Mouse (Mus musculus) stomach, embryonic 16.5 days (tissue): ENCODE measurements at regions not wholly inside any gene's neighbourhood (a gene's known extent, or its start where the extent isn't known, plus 50 kb on each side); places are given as distances from the start of the nearest gene placed in this dataset.

Experiments
- ATAC-seq: fragments of 200-750 bp; cut with Nextera tagmentation; 2 replicates; pipeline ENCODE4 v1.8.0; 2017; ENCODE audit warnings: moderate number of reproducible peaks, moderate TSS enrichment; ENCODE audit not compliant: insufficient read depth, low FRiP score
- H3K27ac ChIP-seq: fragments of 300-500 bp; sonication (generic); 2 replicates; pipeline ENCODE4 v1.5.1; 2014; ENCODE audit warnings: low read length
- H3K27me3 ChIP-seq: fragments of 300-500 bp; sonication (generic); 2 replicates; pipeline ENCODE4 v1.6.1; 2014; ENCODE audit warnings: low read length, control low read depth, mixed read lengths; ENCODE audit not compliant: control insufficient read depth, insufficient read depth
- H3K36me3 ChIP-seq: fragments of 300-500 bp; sonication (generic); 2 replicates; pipeline ENCODE4 v1.6.1; 2014; ENCODE audit warnings: low read length; ENCODE audit not compliant: control insufficient read depth, insufficient read depth
- H3K4me1 ChIP-seq: fragments of 300-500 bp; sonication (generic); 2 replicates; pipeline ENCODE4 v1.6.1; 2014; ENCODE audit warnings: low read length, control low read depth, mixed read lengths; ENCODE audit not compliant: control insufficient read depth, insufficient read depth
- H3K4me2 ChIP-seq: fragments of 300-500 bp; sonication (generic); 2 replicates; pipeline ENCODE4 v1.6.1; 2014; ENCODE audit warnings: low read depth, low read length, mixed read lengths
- H3K4me3 ChIP-seq: fragments of 300-500 bp; sonication (generic); replicated peaks from 2 replicates; pipeline ENCODE4 v1.5.1; 2014; ENCODE audit warnings: mild to moderate bottlenecking, low read length
- H3K9ac ChIP-seq: fragments of 300-500 bp; sonication (generic); 2 replicates; pipeline ENCODE4 v1.6.1; 2014; ENCODE audit warnings: low read length
- H3K9me3 ChIP-seq: fragments of 300-500 bp; sonication (generic); replicated peaks from 2 replicates; pipeline ENCODE4 v1.6.1; 2016; ENCODE audit warnings: low read length, control low read depth; ENCODE audit not compliant: control insufficient read depth
- WGBS: fragments of 180-500 bp; shearing (Covaris S2); extraction: QIAGEN DNeasy Blood & Tissue Kit; methylation state at CpG from one replicate; pipeline ENCODE4 v1.1.7; 2014; 5-methylcytosine and 5-hydroxymethylcytosine counted together

DNA sequence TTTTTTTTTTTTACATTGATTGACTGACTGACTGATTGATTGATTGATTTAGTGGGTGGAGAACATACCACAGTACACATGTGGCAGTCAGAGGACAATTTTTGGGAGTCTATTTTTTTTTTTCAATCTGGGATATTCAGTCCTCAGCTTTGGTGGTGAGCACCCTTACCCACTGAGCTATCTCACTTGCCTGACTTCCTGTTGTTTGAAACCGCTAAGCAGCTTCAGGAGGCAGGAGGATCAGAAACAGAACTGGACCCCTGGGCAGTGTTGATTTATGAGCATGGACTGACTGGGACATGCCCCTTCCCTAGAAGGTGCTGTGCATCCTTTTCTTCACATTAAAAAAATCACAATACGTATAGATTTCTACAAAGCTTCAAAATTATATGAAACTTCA, 78.3 kb upstream of the Hdac4 start:
- H3K4me3 ChIP-seq: no peak overlapping the region
- WGBS: 84% methylated on average over 2 of the region's 2 CpGs
- peaks cover 5% of the 10 kb centered on the region; the same call in 1 of the 2 replicates for H3K27me3 ChIP-seq
- no peak overlapping the region for H3K4me2 ChIP-seq
- no peaks in the 10 kb centered on the region for H3K36me3 ChIP-seq
- H3K4me1 ChIP-seq: no peaks in the 10 kb centered on the region
- no peak for ATAC-seq
- no peaks in the 10 kb centered on the region for H3K9me3 ChIP-seq
- no peak overlapping the region for H3K27ac ChIP-seq
- H3K9ac ChIP-seq: no peak overlapping the region

DNA sequence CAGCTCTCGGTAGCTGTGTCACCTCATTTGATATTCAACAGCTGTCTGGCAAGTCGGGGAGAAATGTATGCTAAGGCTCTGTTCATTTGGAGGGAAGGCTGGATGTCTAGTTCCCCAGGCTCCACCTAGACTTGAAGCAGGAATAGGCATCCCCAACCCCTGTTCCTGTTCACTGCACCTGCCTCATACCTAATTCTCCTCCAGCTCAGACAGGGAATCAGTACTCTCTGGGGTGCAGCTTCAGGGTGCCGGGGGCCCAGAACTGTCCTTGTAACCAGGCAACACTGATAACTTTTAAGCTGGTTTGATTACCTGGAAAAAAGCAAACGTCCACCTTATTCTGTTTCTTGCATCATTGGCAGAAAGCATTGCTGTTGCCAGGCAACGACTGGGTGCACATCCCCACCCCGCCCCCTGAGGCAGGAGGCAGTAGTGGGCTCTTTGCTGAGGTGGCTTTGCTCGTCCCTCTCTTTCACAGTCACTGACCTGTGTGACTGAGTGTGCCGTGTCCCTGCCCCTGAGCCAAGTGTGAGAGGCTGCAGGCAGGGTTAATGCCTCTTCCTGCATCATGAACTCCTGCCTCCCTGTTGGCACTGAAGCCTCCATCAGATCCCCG, 76.3 kb upstream of the Hdac4 start:
- H3K27me3 ChIP-seq: 0 out of 2 replicates have a peak, but pooled peaks cover 3% of the 10 kb centered on the region
- WGBS: 48% methylated on average over 9 of the region's 9 CpGs

DNA sequence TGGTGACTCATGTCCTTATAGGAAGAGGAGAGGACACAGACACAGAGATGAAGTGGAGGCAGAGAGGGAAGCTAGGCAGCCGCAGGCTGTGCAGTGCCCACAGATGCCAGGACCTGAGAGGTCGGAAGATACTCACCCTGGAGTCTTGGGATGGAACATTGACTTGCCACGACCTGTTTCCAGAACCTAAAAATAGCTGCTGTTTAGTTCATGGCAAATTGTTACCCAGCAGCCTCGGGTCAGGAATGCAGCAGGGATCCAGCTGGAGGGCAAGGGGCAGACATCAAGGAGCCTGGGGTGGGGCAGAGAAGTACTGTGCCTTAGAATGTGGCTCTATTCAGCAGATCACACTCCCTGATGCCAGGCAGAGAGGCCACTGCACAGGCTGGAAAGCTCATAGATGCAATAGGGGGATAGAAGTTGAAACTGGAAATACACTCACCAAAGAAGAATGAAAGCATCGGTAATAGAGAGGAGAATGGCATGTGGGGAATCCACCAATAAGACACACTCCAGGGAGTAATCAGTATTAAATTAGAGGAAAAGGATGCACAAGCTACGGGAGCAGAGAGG, 75.1 kb upstream of the Hdac4 start:
- Histone ChIP-seq H3K27me3 (no peaks in the 10 kb centered on the region), H3K9me3 (no peaks in the 10 kb centered on the region), H3K4me3 (no peak overlapping the region), H3K4me1 (no peaks in the 10 kb centered on the region), H3K4me2 (no peak overlapping the region), H3K27ac (no peak overlapping the region), H3K9ac (no peak overlapping the region), H3K36me3 (no peaks in the 10 kb centered on the region)
- 44% methylated on average over 6 of the region's 6 CpGs for WGBS
- ATAC-seq: no peak

More for the DNA sequence above, 76.3 kb upstream of the Hdac4 start:
- no peak for ATAC-seq
- Histone ChIP-seq H3K36me3 (no peaks in the 10 kb centered on the region), H3K4me1 (no peaks in the 10 kb centered on the region), H3K27ac (no peak overlapping the region), H3K4me3 (no peak overlapping the region), H3K9ac (no peak overlapping the region), H3K4me2 (no peak overlapping the region), H3K9me3 (no peaks in the 10 kb centered on the region)

GRCm38 (mm10) chr1:92269464-92269863, 74.0 kb upstream of the Hdac4 start:
- Histone ChIP-seq H3K4me1 (no peaks in the 10 kb centered on the region), H3K27ac (no peak overlapping the region), H3K9me3 (no peaks in the 10 kb centered on the region), H3K4me3 (no peak overlapping the region), H3K9ac (no peak overlapping the region), H3K4me2 (no peak overlapping the region), H3K27me3 (no peaks in the 10 kb centered on the region), H3K36me3 (no peaks in the 10 kb centered on the region)
- ATAC-seq: no peak
- WGBS: 69% methylated on average over 10 of the region's 10 CpGs

GRCm38 (mm10) chr1:92264941-92265340, 69.4 kb upstream of the Hdac4 start:
- H3K9me3 ChIP-seq: no peaks in the 10 kb centered on the region
- WGBS: 82% methylated on average over 4 of the region's 4 CpGs
- no peak overlapping the region for H3K4me3 ChIP-seq
- no peak overlapping the region for H3K9ac ChIP-seq
- H3K4me2 ChIP-seq: no peak overlapping the region
- no peak overlapping the region for H3K27ac ChIP-seq
- no peak for ATAC-seq
- H3K27me3 ChIP-seq: no peaks in the 10 kb centered on the region
- H3K36me3 ChIP-seq: no peaks in the 10 kb centered on the region
- H3K4me1 ChIP-seq: no peaks in the 10 kb centered on the region

DNA sequence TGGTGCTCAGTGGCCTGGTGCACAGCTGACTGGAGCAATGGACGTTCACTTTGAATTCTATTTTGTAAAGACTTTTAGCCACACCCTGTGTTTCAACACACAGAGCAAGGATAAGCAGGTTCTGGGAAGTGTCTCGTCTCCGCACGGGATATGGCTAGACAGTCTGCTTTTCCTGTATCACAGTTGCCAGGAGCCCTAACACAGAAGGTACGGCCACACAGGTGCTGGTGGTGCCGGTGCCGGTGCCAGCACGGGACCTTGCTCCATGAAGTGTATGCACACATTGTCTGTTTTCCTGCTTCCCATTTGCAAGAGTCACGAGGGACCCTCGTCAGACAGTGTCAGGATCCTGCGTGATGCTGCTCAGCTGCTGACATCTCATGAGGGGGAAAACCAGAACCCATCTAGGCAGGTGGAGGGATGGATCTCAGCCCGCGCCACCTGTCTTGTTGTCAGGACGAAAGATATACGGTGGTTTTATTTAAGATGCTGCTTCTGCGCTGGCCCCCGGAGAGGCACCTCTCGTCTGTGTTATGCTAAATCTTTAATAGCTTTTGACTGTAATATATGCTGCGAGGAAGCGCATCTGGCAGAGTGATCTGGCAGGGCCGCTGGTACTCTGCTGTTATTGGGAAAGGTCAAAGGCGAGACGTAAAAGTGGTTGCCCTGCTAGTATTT, 64.4 kb upstream of the Hdac4 start:
- H3K9me3 ChIP-seq: no peaks in the 10 kb centered on the region
- H3K27me3 ChIP-seq: no peaks in the 10 kb centered on the region
- H3K4me2 ChIP-seq: no peak overlapping the region
- H3K4me1 ChIP-seq: no peaks in the 10 kb centered on the region
- H3K36me3 ChIP-seq: no peaks in the 10 kb centered on the region
- ATAC-seq: no peak
- 50% methylated on average over 23 of the region's 23 CpGs for WGBS
- H3K9ac ChIP-seq: no peak overlapping the region
- H3K4me3 ChIP-seq: no peak overlapping the region
- H3K27ac ChIP-seq: no peak overlapping the region

GRCm38 (mm10) chr1:92258026-92258425, 62.5 kb upstream of the Hdac4 start:
- Histone ChIP-seq H3K36me3 (no peaks in the 10 kb centered on the region), H3K4me3 (no peak overlapping the region), H3K4me1 (no peaks in the 10 kb centered on the region), H3K9me3 (no peaks in the 10 kb centered on the region), H3K9ac (no peak overlapping the region), H3K27ac (no peak overlapping the region), H3K27me3 (no peaks in the 10 kb centered on the region), H3K4me2 (no peak overlapping the region)
- ATAC-seq: no peak

DNA sequence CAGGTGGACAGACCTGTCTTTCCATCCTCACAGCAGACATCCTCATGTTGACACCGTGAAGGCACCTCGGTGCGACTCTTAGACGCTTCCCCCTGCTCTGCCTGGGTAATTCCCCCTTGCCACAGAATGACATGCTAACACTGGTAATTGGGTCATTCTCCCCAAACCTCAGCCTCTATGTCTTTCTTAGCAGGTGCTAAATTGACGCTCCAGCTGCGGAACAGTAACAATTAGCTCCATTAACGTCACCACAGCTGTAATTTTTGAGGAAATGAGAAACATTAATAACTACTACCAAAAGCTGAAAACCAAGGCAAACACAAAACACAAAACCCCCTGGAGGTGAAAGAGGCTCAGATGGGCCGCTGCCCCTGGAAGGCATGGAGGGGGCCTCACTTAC, 57.6 kb upstream of the Hdac4 start:
- Histone ChIP-seq H3K9ac (no peak overlapping the region), H3K27me3 (no peaks in the 10 kb centered on the region), H3K4me1 (no peaks in the 10 kb centered on the region), H3K36me3 (no peaks in the 10 kb centered on the region), H3K9me3 (no peaks in the 10 kb centered on the region), H3K4me2 (no peak overlapping the region), H3K4me3 (no peak overlapping the region), H3K27ac (no peak overlapping the region)
- 79% methylated on average over 8 of the region's 8 CpGs for WGBS
- ATAC-seq: no peak

DNA sequence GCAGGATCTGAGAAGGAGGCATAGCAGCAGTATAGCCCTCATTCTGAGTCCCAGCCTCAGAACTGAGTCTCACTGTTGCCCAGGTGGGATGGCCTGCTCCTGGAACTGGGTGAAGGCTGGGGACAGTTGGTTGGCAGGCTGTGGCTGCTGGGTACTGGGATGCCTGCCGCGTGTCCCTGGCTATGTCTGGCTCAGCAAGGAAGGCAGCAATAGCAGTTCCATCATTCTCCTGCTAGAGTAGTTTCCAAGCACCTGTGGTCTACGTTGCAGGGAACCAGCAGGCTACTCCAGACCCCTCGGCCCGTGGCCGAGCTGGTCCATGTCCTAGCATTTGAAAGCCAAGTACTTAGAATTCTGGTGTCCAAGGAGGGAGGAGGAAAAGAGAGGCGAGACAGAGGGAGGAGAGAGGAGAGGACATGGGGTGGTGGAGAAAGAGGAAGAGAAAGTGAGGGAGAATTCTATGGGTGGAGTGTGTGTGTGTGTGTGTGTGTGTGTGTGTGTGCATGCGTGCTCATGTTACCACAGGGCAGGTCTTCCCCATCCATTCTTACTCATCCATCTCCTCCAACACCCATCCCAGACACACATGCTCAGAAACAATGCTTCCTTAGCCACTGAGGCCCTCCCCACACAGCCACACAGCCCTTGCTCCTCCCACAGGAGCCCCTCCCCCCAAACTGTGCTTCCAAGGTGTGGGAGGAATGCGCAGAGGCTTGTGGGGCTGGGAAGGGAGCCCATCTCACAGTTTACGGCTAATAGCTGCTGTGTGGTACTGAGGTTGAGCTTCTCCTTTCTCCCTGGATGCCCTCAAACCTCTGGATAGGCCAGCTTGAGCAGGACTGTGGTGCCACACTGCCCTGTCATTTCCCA, 55.3 kb upstream of the Hdac4 start:
- Histone ChIP-seq H3K4me2 (no peak overlapping the region), H3K9ac (no peak overlapping the region), H3K36me3 (no peaks in the 10 kb centered on the region), H3K27me3 (no peaks in the 10 kb centered on the region), H3K9me3 (no peaks in the 10 kb centered on the region), H3K27ac (no peak overlapping the region), H3K4me1 (no peaks in the 10 kb centered on the region), H3K4me3 (no peak overlapping the region)
- ATAC-seq: 0 out of 2 replicates have a peak, but pooled peaks have one; percentile 25
- WGBS: 72% methylated on average over 10 of the region's 10 CpGs
